In genomic region chr19:10402771-10403494, GRCm38 (mm10) we compare ENCODE assay signal across 9 mouse cellular contexts. TPM values are rescaled to one million over a fixed set of nuclear protein-coding genes. Genes with fewer than 3 reads are reported as not detected.
A peak's percentile ranks its signal among the peaks of the same experiment; 100 is the strongest.
DNase-seq lines count a peak whose midpoint lies in the region; ATAC-seq and TF ChIP-seq lines count a peak whose summit lies in the region.
"Had no signal": no experiment of that assay in that cellular context is flagged by ENCODE, and none has a peak within 500 bp of the region (broad histone marks: within the 10 kb centered on the region; RNA-seq: fewer than 3 reads in every experiment).

No protein-coding gene starts in this region.

- ATAC-seq in heart, postnatal 0 days (ENCODE audit: insufficient read depth, low read depth), result peak; percentile 68
- ATAC-seq in heart, embryonic 12.5 days (ENCODE audit: insufficient number of reproducible peaks, low FRiP score), result no peak; the same call in 1 of the 2 replicates
- no peak for ATAC-seq in erythroid progenitor cell, adult 5-6 weeks (replicated peaks; ENCODE audit: low FRiP score, poor library complexity, severe bottlenecking)

- DNase-seq in heart, postnatal 0 days (ENCODE audit: low spot score), result peak; percentile 63
- peak; percentile 85 for DNase-seq in NIH3T3 (ENCODE audit: low read depth)
- DNase-seq in cerebellum, postnatal 14 days, result peak; percentile 86 to 90
- DNase-seq in induced T-regulatory cell, adult 2 months (ENCODE audit: low read depth), result peak; percentile 70
- DNase-seq in layer of hippocampus, postnatal 36 days, result peak; percentile 74 to 80
- DNase-seq in neural tube, embryonic 10.5 days (ENCODE audit: extremely low spot score, low spot score), result peak; percentile 80

- 20% methylated on average over 16 of the region's 16 CpGs for WGBS in heart, postnatal 0 days
- 20% methylated on average over 16 of the region's 16 CpGs for WGBS in heart, embryonic 12.5 days

- peaks cover 5% of the 10 kb centered on the region; the same call in 1 of the 2 replicates for H3K4me1 ChIP-seq in heart, postnatal 0 days (ENCODE audit: control insufficient read depth, insufficient read depth)
- peaks cover 5% of the 10 kb centered on the region for H3K4me1 ChIP-seq in heart, embryonic 12.5 days (replicated peaks)
- H3K4me1 ChIP-seq: embryonic facial prominence, embryonic 12.5 days had no signal

- no peak overlapping the region for H3K27ac ChIP-seq in heart, postnatal 0 days (ENCODE audit: low read depth)
- no peak overlapping the region for H3K27ac ChIP-seq in heart, embryonic 12.5 days (ENCODE audit: poor library complexity, severe bottlenecking)
- H3K27ac ChIP-seq: embryonic facial prominence, embryonic 12.5 days had no signal

- no peaks in the 10 kb centered on the region for H3K36me3 ChIP-seq in heart, postnatal 0 days (replicated peaks; ENCODE audit: control insufficient read depth, insufficient read depth, low read length)
- H3K36me3 ChIP-seq in heart, embryonic 12.5 days, result no peaks in the 10 kb centered on the region
- H3K36me3 ChIP-seq: embryonic facial prominence, embryonic 12.5 days had no signal

- H3K9ac ChIP-seq in heart, postnatal 0 days (replicated peaks; ENCODE audit: low read depth, low read length), result no peak overlapping the region
- H3K9ac ChIP-seq in heart, embryonic 12.5 days, result no peak overlapping the region
- H3K9ac ChIP-seq: embryonic facial prominence, embryonic 12.5 days had no signal

- H3K9me3 ChIP-seq in heart, postnatal 0 days (replicated peaks; ENCODE audit: control insufficient read depth, low read length), result no peaks in the 10 kb centered on the region
- no peaks in the 10 kb centered on the region for H3K9me3 ChIP-seq in heart, embryonic 12.5 days (replicated peaks)
- H3K9me3 ChIP-seq: embryonic facial prominence, embryonic 12.5 days had no signal

- TF ChIP-seq CTCF in heart, postnatal 0 days (IDR thresholded peaks at IDR 0.05; ENCODE audit: low read depth), result peak; percentile 32

- H3K4me2 ChIP-seq in heart, postnatal 0 days (ENCODE audit: low read depth, low read length), result no peak overlapping the region
- no peak overlapping the region for H3K4me2 ChIP-seq in heart, embryonic 12.5 days
- H3K4me2 ChIP-seq: embryonic facial prominence, embryonic 12.5 days had no signal

- peaks cover 3% of the 10 kb centered on the region; the same call in 1 of the 2 replicates for H3K27me3 ChIP-seq in heart, postnatal 0 days (ENCODE audit: control insufficient read depth, insufficient read depth, low read length)
- peaks cover 37% of the 10 kb centered on the region for H3K27me3 ChIP-seq in heart, embryonic 12.5 days (replicated peaks)
- H3K27me3 ChIP-seq: embryonic facial prominence, embryonic 12.5 days had no signal

- TF ChIP-seq EP300 in heart, postnatal 0 days (IDR thresholded peaks at IDR 0.05; ENCODE audit: low read depth), result no peak

- no peak overlapping the region for H3K4me3 ChIP-seq in heart, postnatal 0 days (ENCODE audit: low read depth, low read length)
- no peak overlapping the region for H3K4me3 ChIP-seq in heart, embryonic 12.5 days
- H3K4me3 ChIP-seq: embryonic facial prominence, embryonic 12.5 days had no signal

RNA-seq across cellular contexts. Expression of gene Syt7, which starts 14.0 kb away (rescaled TPM):
- total RNA-seq in heart, postnatal 0 days (2014; rRNA removed; ENCODE audit: low replicate concordance), result 5.0 and 6.0 TPM in 2 replicates
- polyA plus RNA-seq in heart, postnatal 0 days (2015; fragmentation: Nextera tagmentation; extraction: Ambion mirVana), result 0.78 and 0.96 TPM in 2 replicates
- polyA plus RNA-seq in heart, embryonic 12.5 days (2016; fragmentation: Nextera tagmentation; extraction: Ambion mirVana), result 0.59 and 1.3 TPM in 2 replicates
- 100 to 1,000 TPM; 301 to 303 TPM for total RNA-seq in layer of hippocampus, postnatal 36 days (2021)
- not detected in 2 replicates for total RNA-seq in erythroid progenitor cell, adult 5-6 weeks (2015; ENCODE audit: low replicate concordance)
- total RNA-seq in erythroid progenitor cell, adult 5-6 weeks (2017; ENCODE audit: low replicate concordance), result not detected in 2 replicates

RNA-seq across cellular contexts. Expression of gene Lrrc10b, which starts 54.3 kb away (rescaled TPM):
- 1.9 TPM in 1 of 2 replicates, not detected in the other for total RNA-seq in heart, postnatal 0 days (2014; rRNA removed; ENCODE audit: low replicate concordance)
- 0.08 and 0.18 TPM in 2 replicates for polyA plus RNA-seq in heart, postnatal 0 days (2015; fragmentation: Nextera tagmentation; extraction: Ambion mirVana)
- polyA plus RNA-seq in heart, embryonic 12.5 days (2016; fragmentation: Nextera tagmentation; extraction: Ambion mirVana), result 0.14 and 0.26 TPM in 2 replicates
- total RNA-seq in layer of hippocampus, postnatal 36 days (2021), result 10 to 100 TPM; 78.7 to 89.3 TPM
- not detected in 2 replicates for total RNA-seq in erythroid progenitor cell, adult 5-6 weeks (2015; ENCODE audit: low replicate concordance)
- total RNA-seq in erythroid progenitor cell, adult 5-6 weeks (2017; ENCODE audit: low replicate concordance), result not detected in 2 replicates

Comparison
In these comparisons a context has a peak if more than half of its experiments do, and no peak if none do; other contexts are left out.
1. RNA of gene Syt7, which starts 14.0 kb away (total RNA-seq): 301 to 303 TPM in layer of hippocampus, postnatal 36 days; 5.0 to 6.0 TPM in heart, postnatal 0 days and not detected in erythroid progenitor cell, adult 5-6 weeks; every median in the first group is over 10 times any median in the second.
2. RNA of gene Lrrc10b, which starts 54.3 kb away (total RNA-seq): 78.7 to 89.3 TPM in layer of hippocampus, postnatal 36 days; 1.9 TPM in heart, postnatal 0 days and not detected in erythroid progenitor cell, adult 5-6 weeks; every median in the first group is over 10 times any median in the second.
3. Peak in every context shown above with its lines, with median percentiles within 50 percentile points of each other: DNase-seq.